Mouse (Mus musculus) embryonic fibroblast, embryonic 13.5 days (primary cell): ENCODE results near the gene Ppp1r15a. TPM values are rescaled to one million over a fixed set of nuclear protein-coding genes. Genes with fewer than 3 reads are reported as not detected.

Source experiments
- H3K27ac ChIP-seq: 2 replicates; pipeline ENCODE4 v1.5.1; 2012; ENCODE audit warnings: low read length, control low read depth, inconsistent platforms; ENCODE audit not compliant: insufficient read depth
- H3K4me1 ChIP-seq: 2 replicates; pipeline ENCODE4 v1.6.1; 2011; ENCODE audit warnings: low read length; ENCODE audit not compliant: control insufficient read depth, insufficient read depth
- H3K4me3 ChIP-seq: 2 replicates; pipeline ENCODE4 v1.5.1; 2011; ENCODE audit warnings: mild to moderate bottlenecking, control low read depth, low read length; ENCODE audit not compliant: insufficient read depth
- CTCF ChIP-seq: IDR thresholded peaks from 2 replicates; pipeline ENCODE4 v1.5.1; 2011; ENCODE audit warnings: mild to moderate bottlenecking, control low read depth, low read length, moderate library complexity, borderline replicate concordance; ENCODE audit not compliant: insufficient read depth
- POLR2A ChIP-seq: IDR thresholded peaks from 2 replicates; pipeline ENCODE4 v1.6.1; 2011; ENCODE audit warnings: low read depth, mild to moderate bottlenecking, control low read depth, low read length, moderate library complexity
- polyA plus RNA-seq: library from polyadenylated mRNA; stranded (reverse); fragments of >200 nt; gene quantifications from 2 replicates; pipeline ENCODE4 v1.2.4, GENCODE M21; 2011; ENCODE audit warnings: low read depth; ENCODE audit not compliant: missing spikeins, insufficient read length

The Ppp1r15a gene
- polyA plus RNA-seq, 1 experiment: 35.9 TPM

DNA sequence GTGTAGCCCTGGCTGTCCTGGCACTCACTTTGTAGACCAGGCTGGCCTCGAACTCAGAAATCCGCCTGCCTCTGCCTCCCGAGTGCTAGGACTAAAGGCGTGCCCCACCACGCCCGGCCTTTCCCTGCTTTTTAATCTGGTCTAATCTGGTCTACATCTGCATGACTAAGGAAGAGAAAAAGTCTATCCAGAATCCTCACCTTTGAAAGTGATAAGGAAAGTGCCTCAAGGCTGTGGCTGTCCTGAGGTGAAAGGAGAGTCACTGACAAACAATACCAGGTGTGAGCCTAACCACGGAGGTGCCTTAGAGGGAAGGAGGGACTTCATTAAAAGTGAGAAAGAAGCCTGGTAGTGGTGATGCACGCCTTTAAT is 25.4 kb upstream of the Ppp1r15a start:
- H3K27ac ChIP-seq: no peak overlapping the region
- no peak for TF ChIP-seq POLR2A
- TF ChIP-seq CTCF: no peak
- no peak overlapping the region for H3K4me3 ChIP-seq
- H3K4me1 ChIP-seq: no peaks in the 10 kb centered on the region

- Histone ChIP-seq H3K27ac (no peak overlapping the region), H3K4me1 (no peaks in the 10 kb centered on the region), H3K4me3 (no peak overlapping the region)
- no peak for TF ChIP-seq POLR2A
- no peak for TF ChIP-seq CTCF
These were observed 24.9 kb upstream of the Ppp1r15a start for GRCm38 (mm10) chr7:45550821-45551511.

- Histone ChIP-seq H3K4me3 (no peak overlapping the region), H3K27ac (no peak overlapping the region), H3K4me1 (no peaks in the 10 kb centered on the region)
- TF ChIP-seq POLR2A (no peak), CTCF (no peak)
These were observed 23.8 kb upstream of the Ppp1r15a start for GRCm38 (mm10) chr7:45549641-45550436.

DNA sequence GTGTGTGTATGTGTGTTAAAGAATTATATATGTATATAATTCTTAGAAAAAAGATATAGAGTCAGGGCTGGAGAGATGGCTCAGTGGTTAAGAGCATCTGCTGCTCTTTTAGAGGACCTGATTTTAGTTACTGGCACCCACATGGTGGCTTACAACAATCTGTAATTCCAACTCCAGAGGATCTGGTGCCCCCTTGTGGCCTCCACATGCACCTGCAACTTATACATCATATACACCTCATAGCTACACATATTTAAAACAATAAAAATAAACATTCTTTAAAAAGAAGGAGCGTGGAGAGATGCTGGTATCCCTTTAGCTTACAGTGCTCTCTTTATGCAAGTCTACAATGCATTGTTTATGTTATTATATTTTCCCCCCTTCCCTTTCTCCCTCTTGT is 18.5 kb upstream of the Ppp1r15a start:
- Histone ChIP-seq H3K4me1 (no peaks in the 10 kb centered on the region), H3K4me3 (no peak overlapping the region)
- TF ChIP-seq CTCF: no peak
- TF ChIP-seq POLR2A: no peak

DNA sequence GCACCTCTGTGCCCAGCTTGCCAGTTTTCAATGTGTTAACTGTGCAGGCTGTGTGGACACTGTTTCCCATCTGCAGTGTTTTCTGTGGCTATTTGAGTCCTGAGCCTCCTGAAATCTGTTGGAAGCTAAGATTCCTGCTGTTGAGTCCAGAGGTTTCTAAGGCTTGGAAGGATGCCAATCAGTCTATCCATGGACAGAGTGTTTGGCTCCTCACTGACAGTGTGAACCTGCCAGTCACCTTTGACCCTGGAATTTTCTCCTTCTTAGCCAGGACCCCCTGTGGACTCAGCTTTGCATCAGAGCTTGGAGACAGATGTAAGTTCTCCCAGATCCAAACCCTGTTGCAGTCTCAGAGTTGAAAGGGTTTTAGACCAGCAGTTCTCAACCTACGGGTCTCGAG is 14.1 kb upstream of the Ppp1r15a start:
- Histone ChIP-seq H3K27ac (no peak overlapping the region), H3K4me1 (no peaks in the 10 kb centered on the region), H3K4me3 (no peak overlapping the region)
- TF ChIP-seq POLR2A: no peak
- no peak for TF ChIP-seq CTCF

More for the DNA sequence above, 18.5 kb upstream of the Ppp1r15a start:
- H3K27ac ChIP-seq: no peak overlapping the region

DNA sequence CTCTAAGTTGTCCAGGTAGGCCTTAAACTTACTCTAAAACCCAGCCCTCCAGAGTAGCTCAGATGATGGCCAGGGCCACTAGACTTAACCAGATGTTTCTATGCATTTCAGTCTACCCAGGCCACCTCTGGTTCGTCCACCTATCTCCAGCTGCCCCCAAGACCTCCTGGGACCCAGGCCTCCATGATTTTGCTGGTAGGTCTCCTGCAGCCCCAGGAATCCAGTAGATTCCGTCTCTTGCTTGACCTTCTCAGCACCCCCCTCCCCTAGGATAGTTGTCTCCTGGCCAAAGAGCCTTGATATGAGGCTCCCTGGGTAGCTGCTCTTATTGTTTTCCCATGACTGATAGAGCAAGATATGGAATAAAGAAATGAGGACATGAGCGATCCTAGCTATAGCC is 13.0 kb upstream of the Ppp1r15a start:
- no peak overlapping the region for H3K4me3 ChIP-seq
- H3K27ac ChIP-seq: no peak overlapping the region
- no peaks in the 10 kb centered on the region for H3K4me1 ChIP-seq
- no peak for TF ChIP-seq CTCF
- TF ChIP-seq POLR2A: no peak

- no peaks in the 10 kb centered on the region for H3K4me1 ChIP-seq
- peak overlapping the region; percentile 49 for H3K4me3 ChIP-seq
- no peak overlapping the region for H3K27ac ChIP-seq
- no peak for TF ChIP-seq POLR2A
- TF ChIP-seq CTCF: no peak
These were observed 12.3 kb upstream of the Ppp1r15a start for GRCm38 (mm10) chr7:45538163-45539041.

DNA sequence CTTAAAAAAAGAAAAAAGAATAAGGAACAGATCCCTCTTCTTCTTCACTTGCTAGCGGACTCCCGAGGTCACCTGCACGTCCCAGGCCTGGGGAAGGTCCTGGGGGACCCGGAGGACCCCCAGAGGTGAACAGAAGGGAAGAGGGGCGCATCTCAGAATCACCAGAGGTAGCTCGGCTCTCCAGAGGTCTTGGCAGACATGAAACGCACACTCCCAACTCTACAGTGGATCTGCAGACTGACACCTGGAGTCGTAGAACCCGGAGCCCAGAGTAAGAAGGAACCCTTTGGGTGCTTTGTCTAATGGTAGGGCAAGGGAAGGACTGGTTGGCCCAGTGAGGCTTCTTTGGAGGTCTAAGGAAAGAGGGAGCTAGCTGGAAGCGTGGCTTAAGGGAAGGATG is 11.5 kb upstream of the Ppp1r15a start:
- no peak for TF ChIP-seq CTCF
- TF ChIP-seq POLR2A: no peak
- Histone ChIP-seq H3K4me1 (no peaks in the 10 kb centered on the region), H3K4me3 (no peak overlapping the region), H3K27ac (no peak overlapping the region)

- TF ChIP-seq POLR2A: no peak
- TF ChIP-seq CTCF: no peak
- H3K27ac ChIP-seq: no peak overlapping the region
- no peak overlapping the region for H3K4me3 ChIP-seq
- H3K4me1 ChIP-seq: no peaks in the 10 kb centered on the region
These were observed 9.6 kb upstream of the Ppp1r15a start for GRCm38 (mm10) chr7:45535676-45536075.
